Mouse (Mus musculus): ENCODE data around the gene Vdac1.
A peak's percentile ranks its signal among the peaks of the same experiment; 100 is the strongest.

GRCm38 (mm10) chr11:52374340-52374739, 13.7 kb downstream of the Vdac1 start:
- peak; percentile 88 for TF ChIP-seq CTCF (IDR thresholded peaks at IDR 0.05; ENCODE audit: low read depth)
- TF ChIP-seq EP300 (IDR thresholded peaks at IDR 0.05; ENCODE audit: low read depth), result peak; percentile 16; the same call in 1 of the 2 replicates
